Mouse (Mus musculus): ENCODE results near the gene Osmr. TPM values are rescaled to one million over a fixed set of nuclear protein-coding genes. Genes with fewer than 3 reads are reported as not detected.
A peak's percentile ranks its signal among the peaks of the same experiment; 100 is the strongest.

Gene Osmr
- polyA plus RNA-seq, 1 experiment from 2014 or later: 1.7 TPM

- no peak for ATAC-seq (replicated peaks)
- Histone ChIP-seq H3K9me3 (no peaks in the 10 kb centered on the region), H3K36me3 (replicated peaks) (no peaks in the 10 kb centered on the region), H3K27me3 (replicated peaks) (no peaks in the 10 kb centered on the region), H3K9ac (no peak overlapping the region), H3K4me2 (no peak overlapping the region), H3K27ac (no peak overlapping the region), H3K4me1 (no peaks in the 10 kb centered on the region), H3K4me3 (no peak overlapping the region)
- WGBS: 45% methylated on average over 5 of the region's 5 CpGs
Observed at GRCm38 (mm10) chr15:6883816-6884215, 9.0 kb upstream of the Osmr start.

- H3K4me1 ChIP-seq: no peaks in the 10 kb centered on the region
- no peaks in the 10 kb centered on the region for H3K36me3 ChIP-seq (replicated peaks)
- H3K27ac ChIP-seq: no peak overlapping the region
- ATAC-seq (replicated peaks): 0 out of 2 replicates have a peak, but pooled peaks have one; percentile 25
- no peaks in the 10 kb centered on the region for H3K9me3 ChIP-seq
- H3K9ac ChIP-seq: no peak overlapping the region
- H3K27me3 ChIP-seq (replicated peaks): no peaks in the 10 kb centered on the region
- H3K4me3 ChIP-seq: no peak overlapping the region
- no peak overlapping the region for H3K4me2 ChIP-seq
- WGBS: 88% methylated on average over 4 of the region's 4 CpGs
Observed at GRCm38 (mm10) chr15:6883091-6883490, 8.3 kb upstream of the Osmr start.

GRCm38 (mm10) chr15:6882180-6882579 lies 7.4 kb upstream of the Osmr start:
- Histone ChIP-seq H3K4me3 (no peak overlapping the region), H3K9me3 (no peaks in the 10 kb centered on the region), H3K36me3 (replicated peaks) (no peaks in the 10 kb centered on the region), H3K9ac (no peak overlapping the region), H3K27me3 (replicated peaks) (no peaks in the 10 kb centered on the region), H3K4me1 (no peaks in the 10 kb centered on the region), H3K4me2 (no peak overlapping the region), H3K27ac (no peak overlapping the region)
- ATAC-seq (replicated peaks): peak; percentile 35; the same call in 1 of the 2 replicates
- 44% methylated on average over 7 of the region's 7 CpGs for WGBS

GRCm38 (mm10) chr15:6881211-6881610 lies 6.4 kb upstream of the Osmr start:
- no peak overlapping the region for H3K4me2 ChIP-seq
- WGBS: 85% methylated on average over 9 of the region's 9 CpGs
- H3K4me3 ChIP-seq: no peak overlapping the region
- no peak for ATAC-seq (replicated peaks)
- no peak overlapping the region for H3K27ac ChIP-seq
- no peaks in the 10 kb centered on the region for H3K27me3 ChIP-seq (replicated peaks)
- no peaks in the 10 kb centered on the region for H3K36me3 ChIP-seq (replicated peaks)
- no peaks in the 10 kb centered on the region for H3K9me3 ChIP-seq
- H3K9ac ChIP-seq: no peak overlapping the region
- H3K4me1 ChIP-seq: no peaks in the 10 kb centered on the region

GRCm38 (mm10) chr15:6873807-6874600 lies 765 bp downstream of the Osmr start:
- Histone ChIP-seq H3K27me3 (replicated peaks) (peaks cover 22% of the 10 kb centered on the region), H3K36me3 (replicated peaks) (no peaks in the 10 kb centered on the region), H3K27ac (no peak overlapping the region), H3K4me2 (peak overlapping the region; percentile 70), H3K9me3 (no peaks in the 10 kb centered on the region), H3K4me3 (peak overlapping the region; percentile 36), H3K9ac (0 out of 2 replicates have a peak overlapping the region, but pooled peaks have one; percentile 16), H3K4me1 (peaks cover 11% of the 10 kb centered on the region)
- ATAC-seq (replicated peaks): peak; percentile 75
- WGBS: under 1% methylated on average over 52 of the region's 52 CpGs

- Histone ChIP-seq H3K4me1 (peaks cover 11% of the 10 kb centered on the region), H3K27ac (no peak overlapping the region), H3K36me3 (replicated peaks) (no peaks in the 10 kb centered on the region), H3K9me3 (no peaks in the 10 kb centered on the region), H3K4me3 (peak overlapping the region; percentile 36), H3K9ac (no peak overlapping the region), H3K27me3 (replicated peaks) (peaks cover 22% of the 10 kb centered on the region), H3K4me2 (peak overlapping the region; percentile 70)
- WGBS: 39% methylated on average over 17 of the region's 17 CpGs
- peak; percentile 24; the same call in 1 of the 2 replicates for ATAC-seq (replicated peaks)
Observed at GRCm38 (mm10) chr15:6873154-6873806, 1.5 kb downstream of the Osmr start.

- Histone ChIP-seq H3K9ac (no peak overlapping the region), H3K4me1 (peaks cover 11% of the 10 kb centered on the region), H3K4me3 (no peak overlapping the region), H3K27ac (no peak overlapping the region), H3K4me2 (no peak overlapping the region), H3K9me3 (no peaks in the 10 kb centered on the region), H3K36me3 (replicated peaks) (no peaks in the 10 kb centered on the region), H3K27me3 (replicated peaks) (peaks cover 22% of the 10 kb centered on the region)
- WGBS: 68% methylated on average over 11 of the region's 11 CpGs
- no peak for ATAC-seq (replicated peaks)
Observed at GRCm38 (mm10) chr15:6871621-6872359, 3.0 kb downstream of the Osmr start.

- no peak overlapping the region for H3K9ac ChIP-seq
- H3K36me3 ChIP-seq (replicated peaks): no peaks in the 10 kb centered on the region
- no peak overlapping the region for H3K4me2 ChIP-seq
- no peak overlapping the region for H3K27ac ChIP-seq
- H3K27me3 ChIP-seq (replicated peaks): no peaks in the 10 kb centered on the region; the same call in 1 of the 2 replicates
- WGBS: 22% methylated on average over 6 of the region's 6 CpGs
- ATAC-seq (replicated peaks): no peak
- no peaks in the 10 kb centered on the region for H3K9me3 ChIP-seq
- no peak overlapping the region for H3K4me3 ChIP-seq
- no peaks in the 10 kb centered on the region for H3K4me1 ChIP-seq
Observed at GRCm38 (mm10) chr15:6866888-6867287, 7.9 kb downstream of the Osmr start.

GRCm38 (mm10) chr15:6862125-6862524 lies 12.6 kb downstream of the Osmr start:
- Histone ChIP-seq H3K27ac (no peak overlapping the region), H3K27me3 (replicated peaks) (no peaks in the 10 kb centered on the region), H3K36me3 (replicated peaks) (no peaks in the 10 kb centered on the region), H3K9ac (no peak overlapping the region), H3K4me3 (no peak overlapping the region), H3K4me1 (no peaks in the 10 kb centered on the region), H3K4me2 (no peak overlapping the region), H3K9me3 (no peaks in the 10 kb centered on the region)
- 83% methylated on average over 4 of the region's 4 CpGs for WGBS
- no peak for ATAC-seq (replicated peaks)

GRCm38 (mm10) chr15:6861617-6862016 lies 13.2 kb downstream of the Osmr start:
- H3K4me1 ChIP-seq: no peaks in the 10 kb centered on the region

GRCm38 (mm10) chr15:6859781-6860180 lies 15.0 kb downstream of the Osmr start:
- Histone ChIP-seq H3K9me3 (no peaks in the 10 kb centered on the region), H3K4me2 (no peak overlapping the region), H3K27ac (no peak overlapping the region), H3K36me3 (replicated peaks) (no peaks in the 10 kb centered on the region), H3K4me1 (no peaks in the 10 kb centered on the region), H3K27me3 (replicated peaks) (no peaks in the 10 kb centered on the region), H3K9ac (no peak overlapping the region), H3K4me3 (no peak overlapping the region)
- 89% methylated on average over 7 of the region's 7 CpGs for whole genome bisulfite sequencing
- ATAC-seq (replicated peaks): no peak

More at GRCm38 (mm10) chr15:6861617-6862016, 13.2 kb downstream of the Osmr start:
- Histone ChIP-seq H3K9ac (no peak overlapping the region), H3K9me3 (no peaks in the 10 kb centered on the region), H3K4me3 (no peak overlapping the region), H3K36me3 (replicated peaks) (no peaks in the 10 kb centered on the region), H3K27me3 (replicated peaks) (no peaks in the 10 kb centered on the region), H3K27ac (no peak overlapping the region), H3K4me2 (no peak overlapping the region)
- 88% methylated on average over 7 of the region's 7 CpGs for WGBS
- no peak for ATAC-seq (replicated peaks)

GRCm38 (mm10) chr15:6858871-6859270 lies 15.9 kb downstream of the Osmr start:
- Histone ChIP-seq H3K4me2 (no peak overlapping the region), H3K27me3 (replicated peaks) (no peaks in the 10 kb centered on the region), H3K4me1 (no peaks in the 10 kb centered on the region), H3K36me3 (replicated peaks) (no peaks in the 10 kb centered on the region), H3K4me3 (no peak overlapping the region), H3K27ac (no peak overlapping the region), H3K9ac (no peak overlapping the region), H3K9me3 (no peaks in the 10 kb centered on the region)
- 84% methylated on average over 4 of the region's 4 CpGs for WGBS
- no peak for ATAC-seq (replicated peaks)

All from midbrain, embryonic 15.5 days (tissue).